Mouse (Mus musculus) layer of hippocampus, adult 8-10 months (tissue): ENCODE measurements at regions not wholly inside any gene's neighbourhood (a gene's known extent, or its start where the extent isn't known, plus 50 kb on each side); places are given as distances from the start of the nearest gene placed in this dataset.
A peak's percentile ranks its signal among the peaks of the same experiment; 100 is the strongest.
"Not testable (repeated sequence)": the region's sequence is repeated elsewhere in the genome, so short reads cannot be mapped to it uniquely, and the experiment has no call there.

ENCODE experiments used
- DNase-seq, 2 experiments: peaks; one replicate each; pipeline ENCODE4 v3.0.0; 2022; ENCODE audit warnings: low spot score in 2 of 2

DNA sequence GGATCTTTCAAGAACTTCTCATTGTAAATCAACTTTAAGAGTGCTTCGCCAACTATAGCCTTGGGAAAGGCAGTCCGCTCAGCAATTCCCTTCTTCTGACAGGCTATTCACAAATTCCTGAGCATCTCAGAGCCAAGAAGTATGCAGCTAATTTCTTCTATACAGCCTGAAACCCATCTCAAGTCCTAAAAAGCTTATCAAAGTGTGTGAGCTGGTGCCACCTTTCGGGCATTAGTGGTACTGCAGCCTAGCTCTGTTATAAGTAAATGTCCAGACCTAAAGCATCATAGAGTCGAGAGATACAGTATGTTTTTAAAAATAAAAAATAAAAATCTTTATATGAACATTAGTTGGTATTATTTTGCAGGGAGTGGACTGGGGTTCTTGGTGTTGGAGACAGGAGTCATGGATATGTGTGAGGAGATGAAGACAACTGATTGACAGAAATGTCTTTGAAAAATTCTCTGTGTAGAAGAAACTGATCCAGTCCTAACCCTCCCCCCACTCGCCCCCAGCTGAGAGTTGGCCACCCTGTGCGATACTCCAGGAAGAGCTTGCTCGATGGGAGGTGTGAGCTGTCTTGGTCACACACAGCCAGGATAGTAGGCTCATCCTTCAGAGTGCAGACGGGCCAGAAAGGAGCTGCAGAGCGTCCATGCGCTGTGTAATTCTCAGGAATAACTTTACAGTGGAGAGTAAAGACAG, 56.4 kb downstream of the Bod1 start:
- peak; percentile 30 to 81 for DNase-seq

DNA sequence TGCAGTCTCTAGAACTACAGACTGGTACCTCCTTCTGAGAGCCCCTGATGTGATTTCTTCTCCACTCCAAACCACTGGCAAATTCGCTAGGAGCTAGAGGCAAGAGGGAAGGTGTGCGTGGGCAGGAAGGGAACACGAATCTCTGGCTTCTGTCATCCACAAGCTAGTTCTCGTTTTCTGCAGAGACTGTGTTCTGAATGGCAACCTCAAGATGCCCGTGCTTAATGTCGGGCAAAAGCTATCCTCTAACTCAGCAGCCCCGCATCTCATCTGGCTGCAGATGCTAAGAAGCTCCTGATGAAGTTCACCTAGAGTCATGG, 57.3 kb downstream of the Bod1 start:
- DNase-seq: no peak

DNA sequence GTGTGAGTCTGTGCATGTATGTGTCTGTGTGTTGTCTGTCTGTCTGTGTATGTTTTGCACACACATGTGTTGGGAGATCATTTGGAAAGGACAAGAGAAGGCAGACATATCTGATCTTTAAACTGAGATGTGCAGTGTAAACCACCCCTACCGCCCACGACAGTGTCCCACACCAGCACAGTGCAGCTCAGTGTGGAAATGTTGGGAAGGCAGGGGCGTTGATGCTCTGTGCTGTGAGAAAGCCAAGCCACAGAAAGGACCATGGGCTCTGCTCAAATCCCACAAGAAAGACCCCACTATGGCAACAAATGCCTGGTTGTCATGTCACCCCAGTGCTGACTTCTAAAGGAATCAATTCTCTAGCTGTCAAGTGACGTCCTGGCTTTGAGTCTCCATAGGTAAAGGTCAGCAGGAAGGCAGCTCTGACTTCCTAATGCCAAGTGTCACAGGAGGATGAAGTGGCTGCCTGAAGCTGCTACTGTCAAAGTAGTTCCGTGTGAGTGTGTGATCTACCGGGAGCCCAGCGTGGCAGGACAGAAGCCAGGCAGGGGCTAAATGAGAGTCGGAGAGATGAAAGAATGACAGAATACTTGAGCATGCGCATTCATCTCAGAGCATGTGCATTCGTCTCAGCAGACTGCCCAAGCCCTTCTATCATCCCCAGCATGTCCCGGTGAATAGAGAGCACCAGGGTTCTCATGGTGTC, 57.8 kb downstream of the Bod1 start:
- DNase-seq: no peak

DNA sequence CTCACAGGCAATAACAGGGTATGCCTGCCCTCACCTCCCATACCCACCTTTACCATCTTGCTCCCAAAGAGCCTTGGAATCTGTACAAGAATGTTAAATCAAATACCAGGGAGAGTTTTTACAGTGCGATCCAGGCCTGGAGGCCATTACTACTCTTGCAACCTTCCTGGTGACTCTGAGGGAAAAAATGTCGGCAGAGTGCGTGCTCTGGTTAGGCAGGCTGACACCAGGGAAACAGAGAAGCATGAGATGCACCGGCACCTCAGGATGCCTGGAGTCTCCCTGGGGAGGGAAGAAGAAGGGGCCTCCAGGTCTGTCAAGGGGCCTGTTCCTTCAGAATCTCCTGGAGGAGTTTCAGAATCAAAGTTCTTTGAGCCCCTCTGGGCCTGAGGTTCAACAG, 63.2 kb downstream of the Bod1 start:
- DNase-seq: no peak

DNA sequence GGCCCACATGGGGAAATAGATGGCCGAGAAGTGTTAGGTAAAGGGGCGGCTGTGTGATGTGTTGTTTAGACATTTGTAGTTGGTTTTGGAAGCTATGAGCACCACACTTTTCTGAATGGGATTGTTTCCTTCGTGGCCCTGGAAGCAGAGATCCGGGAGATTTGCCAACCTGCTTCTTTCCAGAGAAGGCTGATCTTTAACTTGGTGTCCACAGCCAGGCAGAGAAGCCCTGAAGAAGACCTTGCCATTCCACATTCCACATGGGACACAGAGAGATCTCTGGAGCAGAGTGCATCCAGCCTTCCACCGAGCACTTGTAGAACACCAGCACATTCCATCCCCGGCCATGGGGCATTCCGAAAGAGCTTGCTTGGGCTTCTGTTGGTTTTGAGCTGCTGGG, 70.2 kb downstream of the Bod1 start:
- DNase-seq: no peak

DNA sequence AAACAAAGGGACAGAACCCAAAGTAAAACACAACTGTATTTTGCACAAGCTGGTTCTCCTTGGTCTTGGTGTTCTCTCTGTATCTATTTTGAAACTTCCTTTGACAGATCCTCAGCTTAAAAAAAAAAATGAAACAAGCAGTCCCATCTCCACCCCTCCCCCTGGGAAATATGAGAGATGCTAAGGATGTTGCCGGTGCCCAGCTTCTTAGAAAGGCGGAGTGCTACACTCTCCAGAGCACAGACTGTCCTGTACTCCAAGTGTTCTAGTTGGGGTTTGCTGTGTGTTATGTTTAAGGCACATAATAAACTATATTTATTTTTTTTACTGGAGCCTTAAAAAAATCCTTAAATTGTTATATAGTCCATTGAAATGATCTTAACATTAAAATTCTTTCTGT, 78.1 kb downstream of the Bod1 start:
- DNase-seq: no peak

DNA sequence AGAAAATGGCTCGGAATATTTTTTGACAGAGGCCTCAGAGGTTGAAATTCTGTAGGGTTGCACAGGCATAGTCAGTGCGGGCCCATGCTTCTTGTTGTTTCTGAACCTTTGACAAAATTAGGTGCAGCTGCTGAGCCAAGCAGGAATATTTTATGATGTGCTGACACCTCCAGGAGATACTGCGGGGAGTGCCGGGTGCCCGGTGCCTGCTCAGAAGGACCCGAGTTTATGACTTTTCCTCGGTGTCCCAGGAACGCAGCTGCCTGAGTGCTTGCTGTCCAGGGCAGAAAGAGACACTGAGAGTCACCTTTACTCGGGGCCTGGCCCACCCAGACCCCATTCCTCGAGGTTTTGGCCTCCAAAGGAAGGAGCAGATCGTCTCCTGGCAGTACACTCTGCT, 79.6 kb downstream of the Bod1 start:
- DNase-seq: no peak

DNA sequence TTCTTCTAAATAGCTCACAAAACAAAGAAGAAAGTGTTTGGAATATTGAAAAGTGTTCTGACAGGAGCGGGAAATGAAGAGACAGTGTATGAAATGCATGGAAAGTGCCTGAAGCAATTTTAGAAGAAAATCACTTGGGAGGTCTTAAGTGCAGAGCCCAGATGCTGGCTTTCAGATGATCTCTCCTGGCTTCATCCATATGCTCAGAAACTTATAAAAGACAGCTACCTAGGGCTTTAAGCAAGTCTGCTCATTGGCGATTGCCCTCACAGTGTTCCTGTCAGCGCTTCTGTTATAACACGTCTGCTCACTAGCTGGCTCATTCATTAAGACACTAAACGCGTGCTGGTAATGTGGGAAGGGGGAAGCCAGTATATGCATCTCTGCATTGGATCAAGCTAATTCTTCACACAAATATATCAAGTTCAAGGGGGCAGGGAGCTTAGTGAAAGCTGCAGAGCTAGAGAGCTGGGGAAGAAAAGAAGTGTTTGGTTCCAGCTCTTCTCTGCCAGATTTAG, 80.6 kb downstream of the Bod1 start:
- DNase-seq: no peak

DNA sequence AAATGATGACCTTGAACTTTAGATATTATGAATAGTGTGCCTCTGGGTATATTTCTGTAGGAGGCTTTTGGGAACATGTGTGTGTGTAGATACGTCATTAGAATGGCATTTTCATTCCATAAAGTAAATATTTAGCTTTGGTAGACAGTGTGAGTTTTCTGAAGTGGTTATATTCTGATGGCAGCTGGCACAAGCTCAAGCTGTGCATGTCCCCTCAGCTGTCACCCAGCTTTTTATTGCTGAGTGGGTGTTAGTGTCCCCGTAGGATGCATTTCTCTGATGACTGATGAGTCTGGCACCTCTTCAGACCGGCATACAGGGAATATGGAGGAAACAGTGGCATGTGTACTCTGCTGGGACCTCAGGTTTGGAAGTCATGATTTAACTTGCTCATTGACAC, 96.7 kb downstream of the Bod1 start:
- peak; percentile 13 to 29 for DNase-seq

DNA sequence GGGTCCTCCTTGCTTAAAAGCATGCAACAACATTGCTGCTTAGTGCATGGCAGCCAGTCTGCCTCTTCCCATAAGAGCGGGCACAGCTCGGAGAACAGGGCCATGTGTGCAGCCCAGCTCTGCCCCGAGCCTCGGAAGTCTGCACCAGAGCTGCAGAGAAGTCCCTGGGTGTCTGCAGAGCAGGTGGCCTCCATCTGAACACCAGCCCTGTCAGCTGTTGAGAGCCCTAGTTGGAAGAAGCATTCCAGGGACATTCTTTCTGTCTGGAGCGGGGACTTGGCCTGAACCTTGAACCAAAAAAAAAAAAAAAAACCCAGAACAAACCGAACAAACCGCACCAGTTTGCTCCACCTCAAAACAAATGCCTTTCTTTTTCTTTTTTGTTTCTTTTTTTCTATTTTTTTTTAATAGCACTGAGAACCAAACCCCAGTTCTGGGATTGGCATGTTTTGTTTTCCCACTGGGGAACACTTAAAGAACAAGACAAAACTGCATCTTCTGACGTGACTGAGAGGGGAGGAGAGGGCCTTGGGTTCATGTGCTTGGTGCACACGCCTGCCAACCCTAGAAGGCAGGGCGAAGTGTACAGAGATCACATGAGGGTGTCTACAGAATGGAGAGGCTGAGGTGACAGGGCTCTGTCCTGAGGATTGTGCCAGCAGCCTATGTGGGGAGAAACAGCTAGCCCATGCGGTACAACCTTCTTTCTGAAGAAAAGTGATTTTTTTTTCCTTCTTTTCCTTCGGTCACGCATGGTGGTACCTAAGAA, 106.8 kb downstream of the Bod1 start:
- no peak for DNase-seq

DNA sequence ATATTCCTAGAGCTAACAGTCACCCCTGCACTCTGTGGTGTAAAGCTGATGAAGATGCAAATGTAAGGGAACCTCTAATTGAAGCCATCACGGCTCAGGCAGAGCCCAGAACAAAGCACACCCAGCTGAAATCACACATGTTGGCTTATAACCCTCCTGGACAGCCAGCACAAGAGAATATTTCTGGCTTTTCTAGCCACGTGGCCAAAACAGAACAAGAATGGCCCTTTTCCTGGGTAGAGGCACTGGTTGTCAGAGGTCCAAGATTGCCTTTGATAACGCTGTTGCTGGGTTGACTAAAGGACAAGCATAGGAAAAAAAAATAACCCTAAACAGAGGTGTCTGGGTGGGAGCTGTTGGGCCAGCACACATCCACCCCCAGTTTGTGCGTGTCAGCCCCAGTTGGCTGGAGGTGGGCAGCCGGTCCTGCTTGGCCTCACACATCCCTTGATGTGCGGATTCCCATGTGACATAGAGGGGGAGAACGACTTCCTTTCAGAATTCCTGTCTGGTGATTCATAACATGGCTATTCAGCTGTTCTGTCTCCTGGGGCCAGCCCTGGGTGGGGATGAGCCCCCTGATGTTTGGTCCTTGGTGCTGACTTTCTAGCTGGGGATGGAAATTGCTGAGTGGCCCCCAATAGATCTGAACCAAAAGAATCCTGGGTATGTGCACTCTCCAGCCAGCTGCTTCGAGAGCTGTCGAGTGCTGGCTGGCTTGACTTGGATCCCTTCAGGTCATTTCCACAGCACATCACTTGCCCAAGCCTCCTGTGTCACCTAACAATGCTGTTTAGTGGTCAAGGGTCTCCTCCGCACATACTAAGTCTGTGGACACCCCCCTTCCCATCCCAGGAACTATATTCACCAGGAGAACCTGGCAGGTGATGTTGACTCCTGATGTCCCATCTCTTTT, 107.6 kb downstream of the Bod1 start:
- DNase-seq: no peak

DNA sequence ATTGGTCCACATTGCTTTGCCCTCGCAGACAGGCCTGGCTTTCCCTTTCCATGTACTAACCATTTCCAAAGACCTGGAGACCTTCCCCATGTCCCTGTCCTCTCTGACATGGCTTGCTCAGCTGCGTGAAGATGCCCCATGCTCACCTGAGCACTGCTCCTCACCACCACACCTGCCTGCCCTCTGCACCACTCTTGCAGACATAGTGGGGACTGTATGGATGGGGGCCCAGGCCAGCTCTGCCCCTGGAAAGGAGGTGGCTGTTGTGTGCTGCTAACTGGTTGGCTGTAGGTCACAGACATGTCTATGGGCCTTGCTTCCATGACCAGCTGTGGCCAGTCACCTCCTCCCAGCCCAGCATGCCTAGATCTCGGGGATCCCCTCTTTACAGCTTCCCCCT, 108.7 kb downstream of the Bod1 start:
- DNase-seq: no peak

DNA sequence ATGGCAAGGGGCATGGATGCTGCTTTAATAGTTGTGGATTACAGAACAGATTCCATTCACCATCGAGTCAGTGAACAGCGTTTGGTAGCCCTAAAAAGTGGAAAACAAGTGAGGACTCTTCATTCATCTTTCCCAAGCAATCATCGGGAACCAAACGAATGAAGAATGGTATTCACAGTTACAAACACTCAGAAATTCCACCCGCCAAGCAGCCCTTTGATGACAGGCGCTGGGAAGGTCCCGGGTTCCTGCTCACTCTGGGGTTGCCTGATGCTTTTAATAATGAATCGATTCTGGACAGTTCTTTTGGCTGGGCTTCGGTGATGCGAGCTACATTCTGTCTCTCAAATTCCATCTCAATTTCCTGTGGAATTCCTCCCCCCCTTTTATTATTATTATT, 110.9 kb downstream of the Bod1 start:
- DNase-seq: no peak

DNA sequence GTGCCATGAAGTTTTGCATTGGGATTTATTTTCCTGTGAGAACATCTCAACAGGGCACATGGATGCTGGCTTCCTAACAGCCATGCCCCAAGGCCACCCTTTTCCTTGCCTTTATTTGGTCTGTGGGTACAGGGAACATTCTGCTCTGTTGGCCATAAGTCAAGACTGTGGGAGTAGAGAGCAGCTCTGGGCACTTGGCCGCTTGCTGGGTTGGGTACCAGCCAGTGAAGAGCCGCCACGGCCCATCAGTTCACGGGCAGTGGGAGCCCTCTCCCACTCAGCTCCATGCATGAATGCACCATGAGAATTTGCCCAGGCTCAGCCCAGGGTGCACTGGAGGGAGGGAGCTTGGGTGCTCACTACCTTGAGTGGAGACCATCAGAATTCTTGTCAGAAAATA, 116.6 kb downstream of the Bod1 start:
- no peak for DNase-seq

DNA sequence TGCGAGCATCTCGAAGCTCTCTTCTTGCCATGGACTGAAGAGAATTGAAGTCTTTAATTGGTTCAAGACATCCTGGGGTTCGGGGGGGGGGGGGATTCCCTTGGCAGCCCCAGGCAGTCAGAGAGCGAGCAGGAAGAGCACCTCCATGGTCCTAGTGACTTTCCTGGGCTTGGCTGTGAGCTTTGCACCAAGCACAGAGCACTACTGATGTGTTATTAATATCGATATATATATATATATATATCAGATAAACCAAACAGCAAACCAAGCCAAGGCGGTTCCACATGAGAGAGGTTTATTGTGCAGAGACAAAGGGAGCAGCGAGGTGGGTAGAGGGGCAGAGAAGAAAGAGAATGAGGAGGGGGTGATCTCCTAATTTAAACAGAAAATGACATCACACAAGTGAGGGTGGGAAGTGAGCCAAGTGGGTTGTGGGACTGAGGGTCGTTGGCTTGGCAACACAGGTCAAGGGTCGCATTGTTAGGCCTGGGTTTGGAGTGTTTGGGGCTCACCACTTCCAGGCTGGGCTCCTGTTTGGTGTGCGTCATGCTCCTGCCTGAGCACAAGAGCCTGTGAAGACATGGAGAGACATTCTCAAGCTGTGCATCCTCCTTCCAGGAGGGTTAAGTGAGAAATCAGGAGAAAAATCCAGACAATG, 119.9 kb downstream of the Bod1 start:
- DNase-seq: no peak

DNA sequence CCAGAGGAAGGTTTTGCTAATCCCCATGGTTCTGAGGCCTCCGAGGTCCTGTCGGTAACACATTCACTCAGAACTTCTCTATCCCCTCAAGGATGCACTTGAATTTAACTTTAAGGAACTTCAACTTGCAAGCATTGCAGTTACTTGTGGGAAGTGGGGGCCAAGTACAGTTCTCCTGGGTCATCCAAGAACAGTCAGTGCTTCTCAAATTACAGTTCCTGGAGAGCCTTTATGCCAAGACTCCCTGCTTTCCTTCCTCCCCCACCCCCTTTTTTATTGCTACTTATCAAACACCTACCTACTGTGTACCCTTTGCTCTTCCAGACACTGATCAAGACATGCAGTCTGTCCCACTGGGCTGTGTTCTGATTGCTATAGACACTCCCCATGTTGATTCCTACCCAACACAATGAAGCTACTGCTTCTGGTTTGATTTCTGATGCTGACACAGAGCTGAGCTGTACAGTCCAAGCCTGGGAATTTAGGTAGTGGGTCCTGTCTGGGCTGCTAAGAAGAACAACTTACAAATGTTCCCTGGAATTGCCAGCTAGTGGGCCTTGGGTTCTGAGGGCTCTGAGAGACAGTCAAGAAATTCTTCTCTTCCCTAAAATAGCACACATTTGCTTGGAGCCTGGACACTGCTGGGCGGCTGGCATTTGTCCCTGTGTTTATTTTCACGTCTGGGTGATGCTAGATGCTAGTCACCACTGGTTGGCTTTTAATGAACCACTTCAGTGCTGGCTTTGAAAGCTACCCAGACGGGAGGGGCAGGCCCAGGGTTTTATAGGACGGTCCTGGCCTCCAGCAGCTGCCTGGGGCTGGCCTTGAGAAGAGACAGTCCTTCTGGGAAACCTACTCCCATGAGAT, 120.7 kb downstream of the Bod1 start:
- no peak for DNase-seq

DNA sequence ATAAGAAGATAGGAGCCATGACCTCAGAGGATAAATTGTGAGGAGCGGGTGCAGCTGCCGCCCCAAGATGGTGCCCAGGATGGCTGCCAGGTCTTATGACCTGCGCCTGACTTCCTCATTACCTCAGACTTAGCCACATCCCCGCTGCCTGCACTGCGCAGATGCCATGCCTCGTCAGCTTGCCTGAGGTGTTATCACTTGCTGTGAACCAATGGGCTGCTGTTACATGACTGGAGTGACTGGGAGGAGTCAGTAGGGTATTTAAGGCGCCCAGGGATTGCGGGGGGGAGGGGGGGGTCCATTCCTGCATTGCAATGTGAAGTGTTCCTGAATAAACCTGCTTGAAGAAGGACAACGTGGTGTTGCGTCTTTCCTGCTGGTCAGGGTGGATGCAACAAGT, 126.2 kb downstream of the Bod1 start:
- DNase-seq: not testable (repeated sequence)

DNA sequence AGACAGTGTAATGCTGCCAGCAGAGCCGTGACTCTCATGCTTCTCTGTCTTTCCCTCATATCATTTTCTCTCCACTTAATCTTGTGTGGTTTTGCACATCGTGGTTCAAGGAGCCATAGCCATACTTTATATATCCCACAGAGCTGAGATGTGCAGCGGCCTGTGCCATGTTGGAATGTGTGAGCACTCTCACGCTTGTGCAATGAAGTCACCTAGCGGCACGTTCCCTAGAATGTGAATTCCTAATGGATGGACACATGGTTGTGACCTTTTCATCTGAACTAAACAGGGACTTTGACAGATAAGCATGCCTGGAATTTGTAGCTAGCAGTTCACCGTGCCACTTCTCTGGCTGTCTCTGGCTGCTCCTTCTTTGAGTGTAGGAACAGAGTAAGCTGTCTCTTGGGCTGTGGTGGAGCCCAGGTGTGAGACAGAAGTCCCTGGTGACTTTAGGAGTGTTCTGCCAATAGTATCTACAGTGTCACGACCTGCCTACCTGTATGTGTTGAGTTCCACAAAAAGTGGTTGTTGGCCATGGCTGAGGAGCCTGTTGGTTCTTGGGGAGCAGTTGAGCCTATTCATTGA, 129.0 kb downstream of the Bod1 start:
- no peak for DNase-seq

DNA sequence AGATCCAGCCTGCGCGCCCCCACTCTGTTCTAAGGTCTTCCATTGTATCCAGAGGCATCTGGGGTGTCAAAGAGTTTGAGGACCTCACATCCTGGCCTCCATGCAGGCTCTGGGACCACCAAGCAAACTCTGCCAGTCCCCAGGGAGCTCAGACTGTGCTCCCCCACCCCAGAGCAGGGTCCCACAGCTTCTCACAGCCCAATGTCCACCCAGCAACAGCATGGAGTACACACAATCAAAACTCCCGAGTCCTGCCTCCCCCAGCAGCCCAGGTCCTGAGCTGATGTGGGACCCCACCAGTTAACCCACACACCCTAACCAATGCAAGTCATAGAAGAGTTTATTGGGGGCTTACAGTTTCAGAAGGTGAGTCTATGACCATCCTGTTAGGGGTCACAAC, 130.3 kb downstream of the Bod1 start:
- DNase-seq: no peak

DNA sequence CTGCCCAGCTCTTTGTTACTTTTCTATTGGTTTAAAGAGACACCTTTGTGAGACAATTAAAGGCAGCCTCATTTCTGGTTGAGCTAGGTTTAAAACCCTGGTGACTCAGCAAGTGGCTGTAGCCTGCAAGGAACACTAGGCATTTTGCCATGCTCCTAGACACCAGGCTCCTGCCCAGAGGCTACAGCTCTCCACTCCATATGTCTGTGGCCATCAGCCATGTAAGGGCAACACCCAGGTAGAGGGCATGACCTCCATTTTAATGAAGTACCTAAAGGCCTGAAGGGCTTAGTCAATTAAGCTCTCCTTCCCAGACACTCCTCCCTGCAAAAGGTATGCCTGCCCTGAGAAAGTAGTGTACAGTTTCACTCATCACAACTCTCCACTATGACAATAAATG, 130.9 kb downstream of the Bod1 start:
- DNase-seq: no peak
